Mouse (Mus musculus) erythroblast, embryonic 14.5 days (primary cell): ENCODE measurements around the gene Rsph3a. TPM values are rescaled to one million over a fixed set of nuclear protein-coding genes. Genes with fewer than 3 reads are reported as not detected.

Source experiments
- H3K27me3 ChIP-seq: 2 replicates; pipeline ENCODE4 v1.6.1; 2012; ENCODE audit warnings: inconsistent platforms; ENCODE audit not compliant: control insufficient read depth
- H3K36me3 ChIP-seq: 2 replicates; pipeline ENCODE4 v1.6.1; 2012; ENCODE audit warnings: mild to moderate bottlenecking, inconsistent platforms; ENCODE audit not compliant: control insufficient read depth
- H3K4me1 ChIP-seq: 2 replicates; pipeline ENCODE4 v1.6.1; 2012; ENCODE audit warnings: inconsistent platforms; ENCODE audit not compliant: control insufficient read depth
- H3K4me3 ChIP-seq: replicated peaks from 2 replicates; pipeline ENCODE3; 2012; ENCODE audit warnings: moderate library complexity, mild to moderate bottlenecking, inconsistent platforms
- H3K9me3 ChIP-seq: 2 replicates; pipeline ENCODE4 v1.6.1; 2012; ENCODE audit warnings: low read length, inconsistent platforms, mixed read lengths; ENCODE audit not compliant: control insufficient read depth
- GATA1 ChIP-seq: IDR thresholded peaks from 2 replicates; pipeline ENCODE4 v1.6.1; 2012; ENCODE audit warnings: low read length, inconsistent platforms, mixed read lengths
- TAL1 ChIP-seq: IDR thresholded peaks from 3 replicates; pipeline ENCODE4 v1.6.1; 2012; ENCODE audit warnings: low read length, inconsistent platforms, mixed read lengths
- polyA plus RNA-seq: library from polyadenylated mRNA; stranded (reverse); fragments of >175 nt; gene quantifications from 2 replicates; pipeline ENCODE4 v1.2.3, GENCODE M21; 2012

Gene Rsph3a
- polyA plus RNA-seq, 1 experiment, result 3.8 TPM

DNA sequence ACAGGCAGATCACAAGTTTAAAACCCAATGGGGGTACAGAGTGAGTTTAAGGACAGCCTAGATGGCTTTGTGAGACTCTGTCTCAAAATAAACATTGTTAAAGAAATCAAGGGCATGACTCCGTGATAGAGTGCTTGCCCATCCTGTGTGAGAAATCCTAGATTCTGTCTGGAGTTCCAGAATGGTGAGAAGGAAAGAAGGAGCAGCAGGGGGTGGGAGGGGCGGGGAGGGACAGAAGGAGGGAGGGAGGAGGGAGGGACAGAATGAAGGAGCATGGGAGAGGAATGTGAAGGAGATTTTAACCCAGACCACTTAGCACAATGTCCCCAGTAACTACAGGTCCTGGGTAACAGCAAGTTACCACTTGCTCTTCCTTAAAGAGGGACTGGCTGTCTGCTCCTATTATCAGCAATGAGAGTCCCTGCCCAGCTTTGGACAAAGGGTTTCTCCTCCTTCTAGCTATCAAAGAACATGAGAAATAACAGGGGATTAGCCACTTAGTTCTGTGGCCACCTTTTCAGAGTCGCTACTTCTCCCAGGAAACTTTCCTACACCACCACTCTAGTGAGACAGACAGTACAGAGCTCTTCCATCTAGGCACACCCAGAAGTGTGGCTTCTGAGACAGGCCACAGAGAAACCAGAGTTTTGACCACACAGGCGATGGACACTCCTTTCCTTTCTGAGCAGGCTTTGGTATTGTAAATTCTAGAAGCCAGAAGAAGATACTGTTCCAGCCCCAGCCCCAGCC lies 39.3 kb upstream of the Rsph3a start:
- H3K36me3 ChIP-seq, result no peaks in the 10 kb centered on the region
- no peak for TF ChIP-seq GATA1
- no peak for TF ChIP-seq TAL1
- peaks cover 2% of the 10 kb centered on the region; the same call in 1 of the 2 replicates for H3K27me3 ChIP-seq
- H3K4me1 ChIP-seq, result no peaks in the 10 kb centered on the region
- peaks cover 8% of the 10 kb centered on the region for H3K9me3 ChIP-seq
- H3K4me3 ChIP-seq, result no peak overlapping the region

- Histone ChIP-seq H3K9me3 (peaks cover 8% of the 10 kb centered on the region), H3K4me1 (no peaks in the 10 kb centered on the region), H3K4me3 (no peak overlapping the region), H3K36me3 (no peaks in the 10 kb centered on the region), H3K27me3 (peaks cover 3% of the 10 kb centered on the region; the same call in 1 of the 2 replicates)
- TF ChIP-seq TAL1 (no peak), GATA1 (no peak)
Measured at GRCm38 (mm10) chr17:7914596-7915227, 30.7 kb upstream of the Rsph3a start.

- Histone ChIP-seq H3K27me3 (peaks cover 3% of the 10 kb centered on the region; the same call in 1 of the 2 replicates), H3K4me3 (no peak overlapping the region), H3K36me3 (no peaks in the 10 kb centered on the region), H3K4me1 (no peaks in the 10 kb centered on the region), H3K9me3 (peaks cover 6% of the 10 kb centered on the region)
- TF ChIP-seq TAL1 (no peak), GATA1 (no peak)
Measured at GRCm38 (mm10) chr17:7915791-7916190, 29.6 kb upstream of the Rsph3a start.

GRCm38 (mm10) chr17:7916782-7917574 lies 28.4 kb upstream of the Rsph3a start:
- no peaks in the 10 kb centered on the region for H3K9me3 ChIP-seq
- no peak overlapping the region for H3K4me3 ChIP-seq
- no peaks in the 10 kb centered on the region for H3K4me1 ChIP-seq
- no peak for TF ChIP-seq TAL1
- TF ChIP-seq GATA1, result no peak
- H3K27me3 ChIP-seq, result no peaks in the 10 kb centered on the region
- no peaks in the 10 kb centered on the region for H3K36me3 ChIP-seq

DNA sequence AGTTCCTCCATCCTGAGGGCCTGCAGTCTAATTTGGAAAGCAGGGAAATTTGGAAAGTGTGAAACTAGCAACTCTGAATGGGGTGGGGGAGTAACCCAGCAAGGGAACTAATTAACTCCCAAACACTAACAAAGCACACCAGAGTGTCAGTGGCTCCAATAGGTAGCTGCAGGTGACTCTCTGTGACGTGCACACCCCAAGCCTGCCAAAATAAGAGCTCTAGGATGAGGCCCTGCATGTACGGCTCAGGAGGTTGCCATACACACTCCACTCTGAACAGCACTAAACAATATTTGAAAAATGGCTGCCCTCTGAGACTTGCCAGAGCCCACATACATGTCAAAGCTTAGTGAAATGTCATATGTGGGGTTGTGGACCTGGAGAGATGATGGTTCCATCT lies 27.1 kb upstream of the Rsph3a start:
- H3K9me3 ChIP-seq, result no peaks in the 10 kb centered on the region
- no peaks in the 10 kb centered on the region for H3K27me3 ChIP-seq
- TF ChIP-seq TAL1, result no peak
- TF ChIP-seq GATA1, result no peak
- H3K4me1 ChIP-seq, result no peaks in the 10 kb centered on the region
- no peak overlapping the region for H3K4me3 ChIP-seq
- no peaks in the 10 kb centered on the region for H3K36me3 ChIP-seq

DNA sequence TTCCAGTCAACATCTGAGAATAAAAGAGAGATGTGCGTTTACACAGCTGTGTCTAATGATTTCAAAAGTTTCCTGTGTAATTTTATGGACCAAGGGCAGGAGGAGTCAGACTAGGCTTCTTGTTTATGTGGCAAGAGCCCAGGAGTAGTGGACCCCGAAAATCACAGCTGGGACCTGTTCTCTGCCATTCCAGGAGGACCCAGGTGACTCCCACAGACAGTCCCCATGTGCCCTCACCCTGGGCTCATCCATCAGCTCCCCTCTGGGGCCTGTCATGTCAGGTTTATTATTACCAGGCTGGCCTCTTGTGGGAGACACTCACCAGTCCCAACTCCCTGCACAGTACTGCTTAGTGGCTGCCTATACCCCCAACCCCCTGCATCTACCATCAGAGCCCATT lies 26.2 kb upstream of the Rsph3a start:
- no peaks in the 10 kb centered on the region for H3K9me3 ChIP-seq

DNA sequence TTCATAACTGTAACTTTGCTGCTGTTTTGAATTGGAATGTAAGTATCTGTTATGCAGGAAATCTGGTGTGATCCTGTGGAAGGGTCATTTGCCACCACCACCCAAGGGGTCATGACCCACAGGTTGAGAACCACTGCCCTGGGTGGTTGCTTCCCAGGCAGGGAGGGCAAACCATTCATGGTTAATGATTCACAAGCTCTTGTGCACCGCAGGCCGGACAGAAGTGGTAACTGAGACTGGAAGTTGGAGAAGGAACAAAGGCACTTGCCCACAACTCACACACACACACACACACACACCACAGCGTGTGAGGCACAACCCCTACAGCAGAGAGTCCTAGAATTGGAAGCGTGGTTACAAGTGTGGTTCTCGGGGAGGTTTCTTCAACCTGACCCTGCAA lies 22.9 kb upstream of the Rsph3a start:
- TF ChIP-seq TAL1 (no peak), GATA1 (no peak)
- H3K9me3 ChIP-seq, result no peaks in the 10 kb centered on the region
- no peaks in the 10 kb centered on the region for H3K27me3 ChIP-seq
- no peaks in the 10 kb centered on the region for H3K36me3 ChIP-seq
- H3K4me1 ChIP-seq, result no peaks in the 10 kb centered on the region
- H3K4me3 ChIP-seq, result no peak overlapping the region

More for the DNA sequence above, 26.2 kb upstream of the Rsph3a start:
- Histone ChIP-seq H3K27me3 (no peaks in the 10 kb centered on the region), H3K4me1 (no peaks in the 10 kb centered on the region), H3K36me3 (no peaks in the 10 kb centered on the region), H3K4me3 (no peak overlapping the region)
- TF ChIP-seq GATA1, result no peak
- no peak for TF ChIP-seq TAL1

GRCm38 (mm10) chr17:7924185-7924725 lies 21.2 kb upstream of the Rsph3a start:
- H3K27me3 ChIP-seq, result no peaks in the 10 kb centered on the region
- no peaks in the 10 kb centered on the region for H3K36me3 ChIP-seq
- no peak overlapping the region for H3K4me3 ChIP-seq
- H3K4me1 ChIP-seq, result no peaks in the 10 kb centered on the region
- TF ChIP-seq GATA1 (no peak), TAL1 (no peak)
- no peaks in the 10 kb centered on the region for H3K9me3 ChIP-seq
